ENCODE assay signal across 17 mouse cellular contexts in genomic region chr19:4417713-4418112, GRCm38 (mm10). TPM values are rescaled to one million over a fixed set of nuclear protein-coding genes. Genes with fewer than 3 reads are reported as not detected.
"Had no signal": no experiment of that assay in that cellular context is flagged by ENCODE, and none has a peak within 500 bp of the region (broad histone marks: within the 10 kb centered on the region; RNA-seq: fewer than 3 reads in every experiment).

No protein-coding gene starts in this region.

- H3K27me3 ChIP-seq: limb, embryonic 12.5 days; limb, embryonic 15.5 days; midbrain, embryonic 12.5 days; midbrain, embryonic 15.5 days; neural tube, embryonic 12.5 days; neural tube, embryonic 15.5 days; stomach, embryonic 15.5 days had no signal

- H3K4me1 ChIP-seq: limb, embryonic 12.5 days; limb, embryonic 15.5 days; midbrain, embryonic 12.5 days; midbrain, embryonic 15.5 days; neural tube, embryonic 12.5 days; neural tube, embryonic 15.5 days; stomach, embryonic 15.5 days had no signal

- H3K9me3 ChIP-seq: limb, embryonic 15.5 days; midbrain, embryonic 12.5 days; midbrain, embryonic 15.5 days; neural tube, embryonic 12.5 days; neural tube, embryonic 15.5 days; stomach, embryonic 15.5 days had no signal

- H3K4me2 ChIP-seq: limb, embryonic 12.5 days; limb, embryonic 15.5 days; liver, embryonic 11.5 days; lung, embryonic 14.5 days; midbrain, embryonic 12.5 days; midbrain, embryonic 15.5 days; neural tube, embryonic 12.5 days; neural tube, embryonic 15.5 days; stomach, embryonic 15.5 days had no signal

- ATAC-seq: midbrain, embryonic 15.5 days had no signal

- H3K27ac ChIP-seq: kidney, postnatal 0 days; layer of hippocampus, adult 2 months; left cerebral cortex, adult 2 months; limb, embryonic 12.5 days; limb, embryonic 15.5 days; liver, embryonic 14.5 days; macrophage; midbrain, embryonic 12.5 days; midbrain, embryonic 15.5 days; neural tube, embryonic 12.5 days; neural tube, embryonic 15.5 days; stomach, embryonic 15.5 days had no signal

- DNase-seq: layer of hippocampus, postnatal 36 days had no signal

- H3K36me3 ChIP-seq: midbrain, embryonic 12.5 days; midbrain, embryonic 15.5 days; neural tube, embryonic 12.5 days; neural tube, embryonic 15.5 days; stomach, embryonic 15.5 days had no signal

- H3K4me3 ChIP-seq: layer of hippocampus, adult 2 months; left cerebral cortex, adult 2 months; limb, embryonic 12.5 days; limb, embryonic 15.5 days; midbrain, embryonic 12.5 days; midbrain, embryonic 15.5 days; neural tube, embryonic 12.5 days; neural tube, embryonic 15.5 days; stomach, embryonic 15.5 days had no signal

- H3K9ac ChIP-seq: limb, embryonic 12.5 days; limb, embryonic 15.5 days; liver, embryonic 14.5 days; liver, postnatal 0 days; lung, embryonic 14.5 days; midbrain, embryonic 12.5 days; midbrain, embryonic 15.5 days; neural tube, embryonic 12.5 days; neural tube, embryonic 15.5 days; stomach, embryonic 15.5 days had no signal

RNA-seq across cellular contexts. Expression of gene Rhod, which starts 21.5 kb away (rescaled TPM):
- total RNA-seq: megakaryocyte, adult 5-6 weeks had no signal

RNA-seq across cellular contexts. Expression of gene Syt12, which starts 59.5 kb away (rescaled TPM):
- total RNA-seq: megakaryocyte, adult 5-6 weeks had no signal
- polyA plus RNA-seq: macrophage had no signal
